Mouse (Mus musculus) C2C12 (cell line): ENCODE measurements around the gene Oit3. TPM values are rescaled to one million over a fixed set of nuclear protein-coding genes. Genes with fewer than 3 reads are reported as not detected.

ENCODE experiments used
- H3K27me3 ChIP-seq: one replicate; pipeline ENCODE4 v1.6.1; 2011; ENCODE audit not compliant: control insufficient read depth, insufficient read depth, insufficient read length
- H3K36me3 ChIP-seq: one replicate; pipeline ENCODE4 v1.6.1; 2011; ENCODE audit not compliant: control insufficient read depth, insufficient read depth
- H3K4me3 ChIP-seq: one replicate; pipeline ENCODE4 v1.5.1; 2011; ENCODE audit warnings: mild to moderate bottlenecking, control low read depth; ENCODE audit not compliant: poor library complexity, insufficient read depth, severe bottlenecking
- H3K79me2 ChIP-seq: one replicate; pipeline ENCODE4 v1.6.1; 2011; ENCODE audit not compliant: control insufficient read depth, insufficient read depth
- H3K79me3 ChIP-seq: one replicate; pipeline ENCODE4 v1.6.1; 2011; ENCODE audit warnings: low read depth, control low read depth
- H3ac ChIP-seq: one replicate; pipeline ENCODE3; 2011; ENCODE audit warnings: low read depth; ENCODE audit not compliant: control insufficient read depth, insufficient read length
- CEBPB ChIP-seq: IDR thresholded peaks from one replicate; pipeline ENCODE4 v1.6.1; 2011; ENCODE audit warnings: low read depth, mild to moderate bottlenecking, control low read depth, moderate library complexity
- CTCF ChIP-seq: IDR thresholded peaks from one replicate; pipeline ENCODE4 v1.5.1; 2011; ENCODE audit not compliant: control insufficient read depth, insufficient read depth, insufficient read length
- FOSL1 ChIP-seq: IDR thresholded peaks from one replicate; pipeline ENCODE4 v1.8.0; 2011; ENCODE audit warnings: mild to moderate bottlenecking, low read length; ENCODE audit not compliant: poor library complexity, insufficient read depth, severe bottlenecking
- MAX ChIP-seq: IDR thresholded peaks from one replicate; pipeline ENCODE4 v1.6.1; 2011; ENCODE audit warnings: mild to moderate bottlenecking, control low read depth
- MYOD1 ChIP-seq: IDR thresholded peaks from one replicate; pipeline ENCODE4 v1.6.1; 2011; ENCODE audit warnings: low read depth; ENCODE audit not compliant: control insufficient read depth, insufficient read length
- MYOG ChIP-seq: IDR thresholded peaks from one replicate; pipeline ENCODE4 v1.6.1; 2011; ENCODE audit not compliant: control insufficient read depth, insufficient read length; ENCODE audit errors: extremely low read depth
- USF1 ChIP-seq: IDR thresholded peaks from one replicate; pipeline ENCODE4 v1.6.1; 2011; ENCODE audit warnings: low read depth, mild to moderate bottlenecking, control low read depth, moderate library complexity
- polyA plus RNA-seq: library from polyadenylated mRNA; unstranded; fragments of >200 nt; fragmentation: generic; extraction: Trizol; gene quantifications from one replicate; pipeline ENCODE4 v1.2.1, GENCODE M21; 2012; ENCODE audit warnings: missing spikeins

The Oit3 gene
- polyA plus RNA-seq, 1 experiment = 0.27 TPM

DNA sequence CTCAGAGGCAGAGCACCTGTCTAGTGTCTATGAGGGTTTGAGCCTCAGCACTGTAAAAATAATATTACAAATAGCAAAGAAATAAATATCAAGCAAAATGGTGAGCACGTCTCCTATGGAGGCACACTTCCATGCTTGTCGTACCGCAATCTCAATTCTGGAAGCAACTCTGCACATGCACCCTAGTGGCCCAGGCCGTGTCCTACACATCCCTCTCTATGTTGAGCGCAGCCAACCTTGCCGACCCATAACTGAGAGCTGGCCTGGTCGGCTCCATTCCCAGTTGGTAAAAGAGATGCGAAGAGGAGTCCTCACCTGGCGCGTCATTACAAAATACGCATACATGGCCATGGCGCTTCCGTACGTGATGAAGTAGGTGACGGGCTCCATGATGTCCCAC lies 13.1 kb upstream of the Oit3 start:
- H3K4me3 ChIP-seq = no peak overlapping the region
- H3ac ChIP-seq = no peak overlapping the region
- no peak for TF ChIP-seq MYOD1
- TF ChIP-seq FOSL1 = no peak
- no peak for TF ChIP-seq CTCF
- TF ChIP-seq USF1 = no peak
- no peak for TF ChIP-seq MAX
- TF ChIP-seq CEBPB = no peak
- no peaks in the 10 kb centered on the region for H3K27me3 ChIP-seq
- H3K79me2 ChIP-seq = no peaks in the 10 kb centered on the region
- H3K79me3 ChIP-seq = no peaks in the 10 kb centered on the region
- peaks cover 56% of the 10 kb centered on the region for H3K36me3 ChIP-seq

DNA sequence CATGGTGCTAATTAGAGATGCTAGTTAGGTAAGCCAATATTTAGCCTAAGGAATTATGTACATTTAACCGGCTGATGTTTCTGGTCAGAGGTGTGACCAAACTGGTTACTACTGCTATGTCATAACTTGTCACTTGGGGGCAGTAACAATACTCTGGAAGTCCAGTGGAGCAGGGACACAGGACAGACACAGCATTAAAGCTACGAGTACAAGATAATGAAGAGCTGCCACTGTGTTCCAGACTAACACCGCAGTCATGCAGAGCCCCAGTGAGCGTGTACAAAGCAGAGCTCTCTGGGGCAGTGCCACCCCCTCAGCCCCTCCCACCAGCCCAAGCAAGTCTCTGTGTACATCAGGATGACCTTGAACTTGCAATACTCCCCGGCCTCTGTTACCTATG lies 10.3 kb upstream of the Oit3 start:
- Histone ChIP-seq H3K27me3 (no peaks in the 10 kb centered on the region), H3K4me3 (no peak overlapping the region), H3K36me3 (peaks cover 54% of the 10 kb centered on the region), H3ac (no peak overlapping the region), H3K79me2 (no peaks in the 10 kb centered on the region), H3K79me3 (no peaks in the 10 kb centered on the region)
- TF ChIP-seq CEBPB (no peak), FOSL1 (no peak), USF1 (no peak), MAX (no peak), MYOD1 (no peak), MYOG (no peak), CTCF (no peak)

DNA sequence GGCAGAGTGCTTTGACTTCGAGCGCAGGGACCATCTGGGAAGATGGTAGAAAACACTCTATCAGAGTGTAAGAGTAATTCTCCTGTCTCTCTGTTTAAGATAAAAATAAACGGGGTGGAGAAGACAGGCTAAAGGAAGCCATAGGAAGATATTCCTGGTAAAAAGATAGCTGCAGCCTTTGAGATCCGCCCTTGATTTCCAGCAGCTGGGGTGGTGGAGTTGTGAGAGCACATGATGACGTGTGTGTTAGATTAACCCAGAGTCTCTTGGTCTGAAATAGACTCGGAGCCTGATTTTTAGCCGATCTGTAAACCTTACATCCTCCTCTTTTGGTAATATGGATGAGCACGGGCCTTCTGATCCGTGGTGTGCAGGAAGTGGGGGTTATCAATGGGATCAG lies 6.0 kb upstream of the Oit3 start:
- H3K27me3 ChIP-seq = no peaks in the 10 kb centered on the region
- peaks cover 23% of the 10 kb centered on the region for H3K36me3 ChIP-seq
- no peak overlapping the region for H3K4me3 ChIP-seq
- H3ac ChIP-seq = no peak overlapping the region
- no peaks in the 10 kb centered on the region for H3K79me3 ChIP-seq
- TF ChIP-seq USF1 (no peak), CTCF (no peak), MYOG (no peak), MYOD1 (no peak), CEBPB (no peak), FOSL1 (no peak), MAX (no peak)
- H3K79me2 ChIP-seq = no peaks in the 10 kb centered on the region

DNA sequence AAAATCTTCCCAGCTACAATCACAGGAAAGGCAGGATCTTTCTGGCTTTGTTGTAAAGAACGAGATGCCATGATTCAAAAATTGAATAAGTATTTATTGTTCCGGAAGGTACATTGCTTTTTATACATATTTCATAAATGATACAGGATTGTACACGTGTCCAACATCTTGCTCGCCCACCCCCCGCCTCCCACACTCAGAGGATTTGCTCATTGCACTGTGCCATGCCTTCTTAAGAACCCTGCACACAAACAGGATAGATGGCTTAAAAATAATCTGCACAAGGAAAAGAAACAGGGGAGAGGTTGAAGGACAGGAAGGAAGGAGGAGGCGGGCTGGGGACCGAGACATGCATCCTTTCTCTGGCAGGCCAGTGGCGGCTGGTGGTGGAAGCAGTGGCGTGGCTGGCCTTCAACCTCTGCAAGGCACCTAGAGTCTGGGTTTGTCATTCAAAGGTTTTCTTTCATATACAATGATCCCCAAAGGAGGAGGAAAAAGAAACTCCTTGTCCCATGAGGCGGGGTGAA lies 5.4 kb upstream of the Oit3 start:
- Histone ChIP-seq H3K4me3 (no peak overlapping the region), H3K79me3 (no peaks in the 10 kb centered on the region), H3ac (no peak overlapping the region), H3K36me3 (peaks cover 23% of the 10 kb centered on the region), H3K27me3 (no peaks in the 10 kb centered on the region), H3K79me2 (no peaks in the 10 kb centered on the region)
- TF ChIP-seq MAX (no peak), FOSL1 (no peak), CTCF (no peak), MYOG (no peak), MYOD1 (no peak), CEBPB (no peak), USF1 (no peak)

DNA sequence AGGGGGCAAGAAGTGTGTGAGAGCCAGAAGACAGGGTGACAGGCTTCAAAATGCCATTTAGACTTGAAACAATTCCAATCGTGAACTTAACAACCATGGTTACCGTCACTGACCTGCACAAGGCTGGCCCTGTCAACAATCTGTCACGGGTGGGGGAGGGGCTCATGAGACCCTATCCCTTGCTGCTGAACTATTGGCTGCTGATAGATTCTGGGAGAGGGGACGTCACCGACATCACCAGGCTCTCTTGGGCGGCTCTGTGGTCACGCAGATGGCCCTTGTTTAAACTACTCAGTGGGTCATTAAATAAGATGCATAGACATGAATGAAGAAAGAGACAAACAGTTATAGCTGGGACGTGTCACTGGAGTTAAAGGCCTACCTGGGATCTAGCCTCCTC lies 3.1 kb upstream of the Oit3 start:
- no peak overlapping the region for H3K4me3 ChIP-seq
- H3K36me3 ChIP-seq = peaks cover 4% of the 10 kb centered on the region
- H3K27me3 ChIP-seq = no peaks in the 10 kb centered on the region
- no peaks in the 10 kb centered on the region for H3K79me2 ChIP-seq
- no peak overlapping the region for H3ac ChIP-seq
- H3K79me3 ChIP-seq = no peaks in the 10 kb centered on the region
- no peak for TF ChIP-seq MYOG
- TF ChIP-seq MAX = no peak
- no peak for TF ChIP-seq CEBPB
- TF ChIP-seq USF1 = no peak
- TF ChIP-seq CTCF = no peak
- TF ChIP-seq FOSL1 = no peak
- no peak for TF ChIP-seq MYOD1

DNA sequence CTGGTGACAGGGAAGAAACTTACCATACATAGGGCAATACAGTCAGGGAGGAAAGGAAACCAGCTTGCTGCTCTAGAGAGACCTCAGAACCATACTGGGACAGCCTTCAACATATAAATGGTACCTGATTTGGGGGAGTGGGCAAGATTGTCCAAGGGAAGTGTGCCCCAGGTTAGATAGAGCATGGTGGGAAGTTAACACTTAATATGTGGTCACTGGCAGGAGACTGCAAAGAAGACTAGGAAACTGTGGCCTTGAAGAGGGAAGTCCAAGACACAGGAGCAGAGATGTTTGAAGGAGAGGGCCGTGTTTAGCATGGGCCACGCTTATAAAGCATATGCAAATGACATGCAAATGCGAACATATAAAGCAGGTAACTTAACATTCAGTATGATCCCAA lies 2.5 kb upstream of the Oit3 start:
- peaks cover 4% of the 10 kb centered on the region for H3K36me3 ChIP-seq
- H3K27me3 ChIP-seq = no peaks in the 10 kb centered on the region
- H3K79me2 ChIP-seq = no peaks in the 10 kb centered on the region
- H3K4me3 ChIP-seq = no peak overlapping the region
- TF ChIP-seq USF1 = no peak
- TF ChIP-seq MYOG = no peak
- no peak for TF ChIP-seq CEBPB
- no peak for TF ChIP-seq MAX
- no peak for TF ChIP-seq MYOD1
- TF ChIP-seq FOSL1 = no peak
- TF ChIP-seq CTCF = no peak
- no peak overlapping the region for H3ac ChIP-seq
- H3K79me3 ChIP-seq = no peaks in the 10 kb centered on the region
